Mouse (Mus musculus): ENCODE data around the gene Rab3il1.

Gene Rab3il1

DNA sequence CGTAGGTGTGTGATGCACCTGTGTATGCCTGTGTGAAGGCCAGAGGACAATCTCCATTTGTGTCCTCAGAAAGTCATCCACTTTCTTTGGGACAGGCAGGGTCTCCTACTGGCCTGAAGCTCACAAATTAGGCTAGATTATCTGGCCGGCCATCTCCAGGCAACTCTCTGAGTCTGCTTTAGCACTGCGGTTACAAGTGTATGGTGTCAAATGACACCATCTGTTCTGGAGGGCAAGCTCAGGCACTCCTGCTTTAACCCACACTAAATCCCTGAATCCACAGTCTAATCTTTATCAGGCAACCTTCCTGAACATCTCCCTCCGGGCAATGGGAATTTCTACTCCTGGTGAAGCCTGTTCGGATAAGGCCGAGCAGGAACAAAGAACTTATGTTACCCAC is 14.3 kb upstream of the Rab3il1 start:
- TF ChIP-seq POU5F1 (IDR thresholded peaks at IDR 0.05; ENCODE audit: borderline replicate concordance, low read length) (no peak), NANOG (IDR thresholded peaks at IDR 0.05; ENCODE audit: borderline replicate concordance, low read length) (no peak), CTCF (conservative IDR thresholded peaks at IDR 0.05; ENCODE audit: low read length) (no peak)
- no peaks in the 10 kb centered on the region for H3K9me3 ChIP-seq (ENCODE audit: low read length)
- H3K4me3 ChIP-seq (replicated peaks; ENCODE audit: low read length), result no peak overlapping the region
- H3K27me3 ChIP-seq (ENCODE audit: insufficient read depth, low read length), result peaks cover 4% of the 10 kb centered on the region; the same call in 1 of the 2 replicates
- peaks cover 44% of the 10 kb centered on the region for H3K4me1 ChIP-seq (replicated peaks; ENCODE audit: low read depth, low read length)
- peaks cover 32% of the 10 kb centered on the region for H3K36me3 ChIP-seq (ENCODE audit: insufficient read depth, low read length)

DNA sequence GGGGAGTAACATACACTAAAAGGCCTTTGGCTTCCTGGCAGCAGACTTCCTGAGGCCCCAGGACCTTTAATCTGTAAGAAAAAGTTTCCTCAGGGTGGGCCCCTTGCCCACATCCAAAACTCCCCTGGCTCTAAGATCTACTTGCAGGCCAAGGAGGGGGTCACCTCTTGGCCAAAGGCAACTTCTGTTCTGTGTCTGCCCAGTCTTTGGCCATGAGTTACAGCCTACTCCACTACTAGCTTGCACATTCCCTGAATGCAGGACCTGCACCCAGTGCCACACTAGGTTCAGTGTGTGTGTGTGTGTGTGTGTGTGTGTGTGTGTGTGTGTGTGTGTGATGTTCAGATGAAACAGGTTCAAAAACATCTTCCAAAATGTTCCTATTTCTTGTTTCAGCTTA is 13.9 kb upstream of the Rab3il1 start:
- Histone ChIP-seq H3K4me3 (replicated peaks; ENCODE audit: low read length) (no peak overlapping the region), H3K9me3 (ENCODE audit: low read length) (no peaks in the 10 kb centered on the region), H3K27me3 (ENCODE audit: insufficient read depth, low read length) (peaks cover 7% of the 10 kb centered on the region; the same call in 1 of the 2 replicates), H3K4me1 (replicated peaks; ENCODE audit: low read depth, low read length) (peaks cover 47% of the 10 kb centered on the region), H3K36me3 (ENCODE audit: insufficient read depth, low read length) (peaks cover 32% of the 10 kb centered on the region)
- TF ChIP-seq NANOG (IDR thresholded peaks at IDR 0.05; ENCODE audit: borderline replicate concordance, low read length) (no peak), POU5F1 (IDR thresholded peaks at IDR 0.05; ENCODE audit: borderline replicate concordance, low read length) (no peak), CTCF (conservative IDR thresholded peaks at IDR 0.05; ENCODE audit: low read length) (no peak)

- H3K9me3 ChIP-seq (ENCODE audit: low read length), result no peaks in the 10 kb centered on the region
- TF ChIP-seq CTCF (conservative IDR thresholded peaks at IDR 0.05; ENCODE audit: low read length), result peak; percentile 58
- TF ChIP-seq NANOG (IDR thresholded peaks at IDR 0.05; ENCODE audit: borderline replicate concordance, low read length), result no peak
- peaks cover 7% of the 10 kb centered on the region; the same call in 1 of the 2 replicates for H3K27me3 ChIP-seq (ENCODE audit: insufficient read depth, low read length)
- H3K4me3 ChIP-seq (replicated peaks; ENCODE audit: low read length), result no peak overlapping the region
- H3K4me1 ChIP-seq (replicated peaks; ENCODE audit: low read depth, low read length), result peaks cover 42% of the 10 kb centered on the region
- H3K36me3 ChIP-seq (ENCODE audit: insufficient read depth, low read length), result peaks cover 20% of the 10 kb centered on the region
Measured at GRCm38 (mm10) chr19:9989171-9989883, 12.1 kb upstream of the Rab3il1 start.

DNA sequence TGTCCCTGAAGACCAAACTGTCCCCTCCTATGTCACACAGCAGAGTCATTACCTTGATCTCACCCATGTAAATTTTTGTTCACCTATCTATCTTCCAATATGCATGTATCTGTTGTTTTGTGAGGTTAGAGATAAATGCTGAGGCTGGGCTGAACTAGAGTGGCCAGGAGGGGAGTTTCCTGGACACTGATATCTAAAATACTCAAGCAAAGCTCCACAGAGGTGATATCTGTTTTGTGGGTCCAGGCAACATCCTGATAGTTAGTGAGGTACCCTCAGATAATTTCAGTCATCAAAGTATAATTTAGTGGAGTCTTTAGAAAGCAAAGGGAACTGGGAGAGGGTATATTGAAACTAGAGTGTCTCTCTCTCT is 11.6 kb upstream of the Rab3il1 start:
- Histone ChIP-seq H3K4me1 (replicated peaks; ENCODE audit: low read depth, low read length) (peaks cover 37% of the 10 kb centered on the region), H3K36me3 (ENCODE audit: insufficient read depth, low read length) (peaks cover 14% of the 10 kb centered on the region), H3K9me3 (ENCODE audit: low read length) (no peaks in the 10 kb centered on the region), H3K4me3 (replicated peaks; ENCODE audit: low read length) (no peak overlapping the region), H3K27me3 (ENCODE audit: insufficient read depth, low read length) (peaks cover 7% of the 10 kb centered on the region; the same call in 1 of the 2 replicates)
- TF ChIP-seq POU5F1 (IDR thresholded peaks at IDR 0.05; ENCODE audit: borderline replicate concordance, low read length), result no peak
- no peak for TF ChIP-seq CTCF (conservative IDR thresholded peaks at IDR 0.05; ENCODE audit: low read length)
- TF ChIP-seq NANOG (IDR thresholded peaks at IDR 0.05; ENCODE audit: borderline replicate concordance, low read length), result no peak

DNA sequence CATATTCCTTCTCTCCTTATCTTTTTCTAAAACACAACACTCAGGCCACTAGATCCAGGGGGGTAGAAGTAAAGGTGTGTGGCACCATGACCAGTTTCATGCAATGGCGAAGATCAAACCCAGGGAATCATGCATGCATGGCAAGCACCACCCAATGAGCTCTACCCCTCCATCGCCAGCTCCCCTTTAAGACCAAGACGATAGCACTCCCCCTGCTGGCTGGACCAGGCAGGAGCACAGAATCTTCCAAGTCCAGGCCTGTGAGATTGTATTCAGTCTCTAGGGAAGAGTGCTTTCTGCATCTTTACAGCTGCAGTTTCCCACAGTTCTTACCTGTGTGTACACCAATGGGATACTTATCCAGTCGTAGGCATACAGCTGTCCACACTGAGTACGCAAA is 10.2 kb upstream of the Rab3il1 start:
- Histone ChIP-seq H3K9me3 (ENCODE audit: low read length) (no peaks in the 10 kb centered on the region), H3K4me3 (replicated peaks; ENCODE audit: low read length) (no peak overlapping the region), H3K4me1 (replicated peaks; ENCODE audit: low read depth, low read length) (peaks cover 30% of the 10 kb centered on the region), H3K27me3 (ENCODE audit: insufficient read depth, low read length) (peaks cover 7% of the 10 kb centered on the region; the same call in 1 of the 2 replicates), H3K36me3 (ENCODE audit: insufficient read depth, low read length) (0 out of 2 replicates have a peak, but pooled peaks cover under 1% of the 10 kb centered on the region)
- TF ChIP-seq CTCF (conservative IDR thresholded peaks at IDR 0.05; ENCODE audit: low read length) (peak; percentile 83), NANOG (IDR thresholded peaks at IDR 0.05; ENCODE audit: borderline replicate concordance, low read length) (no peak), POU5F1 (IDR thresholded peaks at IDR 0.05; ENCODE audit: borderline replicate concordance, low read length) (no peak)

DNA sequence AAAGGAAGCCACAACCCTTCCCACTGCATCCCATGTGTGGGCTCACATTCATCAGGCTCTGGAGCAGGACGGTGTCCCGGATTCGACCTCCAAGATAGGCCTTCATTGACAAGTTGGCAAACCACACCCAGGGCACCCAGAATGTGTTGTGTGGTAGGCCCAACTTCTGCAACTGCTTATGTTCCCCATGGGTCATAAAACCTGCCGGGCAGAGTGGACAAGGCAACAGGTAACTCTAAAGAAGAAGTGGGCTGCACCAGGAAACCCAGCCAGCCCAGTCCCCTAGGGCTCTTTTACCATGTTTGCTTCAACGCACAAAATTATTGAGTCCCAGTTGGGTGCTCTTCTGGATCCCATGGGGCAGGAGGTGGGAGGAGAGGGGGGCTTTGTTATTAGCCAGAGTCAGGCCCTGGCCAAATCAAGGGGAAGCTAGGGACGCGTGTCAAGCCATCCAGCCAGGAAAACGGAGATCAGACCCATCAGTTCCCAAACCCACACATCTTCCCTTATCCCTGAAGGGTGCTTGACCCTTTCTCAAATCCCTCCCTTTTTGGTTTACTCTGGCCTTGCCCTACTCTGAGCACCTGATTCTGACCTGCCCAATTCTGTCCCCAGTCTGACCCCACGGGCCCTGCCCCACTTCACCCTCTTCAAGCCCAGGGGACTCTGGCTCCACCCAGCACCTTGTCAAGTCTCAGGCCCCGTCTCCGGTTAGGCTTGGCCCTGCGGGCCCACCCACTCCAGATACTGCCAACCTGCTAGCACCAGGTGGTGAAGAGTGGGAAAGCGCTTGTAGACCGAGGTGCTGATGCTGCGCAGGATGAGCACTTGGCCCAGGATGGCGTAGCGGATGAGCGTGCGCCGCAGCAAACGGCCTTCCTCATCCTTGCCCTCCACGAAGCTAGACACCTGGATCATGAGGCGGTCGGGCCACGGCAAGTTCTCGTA is 9.2 kb upstream of the Rab3il1 start:
- Histone ChIP-seq H3K27me3 (ENCODE audit: insufficient read depth, low read length) (peaks cover 7% of the 10 kb centered on the region; the same call in 1 of the 2 replicates), H3K9me3 (ENCODE audit: low read length) (no peaks in the 10 kb centered on the region)
- no peak for TF ChIP-seq NANOG (IDR thresholded peaks at IDR 0.05; ENCODE audit: borderline replicate concordance, low read length)

GRCm38 (mm10) chr19:9993036-9993656 is 8.3 kb upstream of the Rab3il1 start:
- H3K9me3 ChIP-seq (ENCODE audit: low read length), result no peaks in the 10 kb centered on the region
- TF ChIP-seq NANOG (IDR thresholded peaks at IDR 0.05; ENCODE audit: borderline replicate concordance, low read length) (no peak), CTCF (conservative IDR thresholded peaks at IDR 0.05; ENCODE audit: low read length) (peak; percentile 89), POU5F1 (IDR thresholded peaks at IDR 0.05; ENCODE audit: borderline replicate concordance, low read length) (no peak)

More for the DNA sequence above, 9.2 kb upstream of the Rab3il1 start:
- H3K36me3 ChIP-seq (ENCODE audit: insufficient read depth, low read length), result no peaks in the 10 kb centered on the region
- H3K4me1 ChIP-seq (replicated peaks; ENCODE audit: low read depth, low read length), result peaks cover 26% of the 10 kb centered on the region
- H3K4me3 ChIP-seq (replicated peaks; ENCODE audit: low read length), result peak overlapping the region; percentile 78

More at GRCm38 (mm10) chr19:9993036-9993656, 8.3 kb upstream of the Rab3il1 start:
- H3K4me3 ChIP-seq (replicated peaks; ENCODE audit: low read length), result peak overlapping the region; percentile 78
- H3K36me3 ChIP-seq (ENCODE audit: insufficient read depth, low read length), result no peaks in the 10 kb centered on the region
- peaks cover 7% of the 10 kb centered on the region; the same call in 1 of the 2 replicates for H3K27me3 ChIP-seq (ENCODE audit: insufficient read depth, low read length)
- H3K4me1 ChIP-seq (replicated peaks; ENCODE audit: low read depth, low read length), result peaks cover 26% of the 10 kb centered on the region

All from E14TG2a.4 (cell line).